In genomic region chr4:3085456-3086448, GRCm38 (mm10) we compare ENCODE assay signal across 9 mouse cellular contexts.
DNase-seq lines count a peak whose midpoint lies in the region; ATAC-seq and TF ChIP-seq lines count a peak whose summit lies in the region.
"Had no signal": no experiment of that assay in that cellular context is flagged by ENCODE, and none has a peak within 500 bp of the region (broad histone marks: within the 10 kb centered on the region; RNA-seq: fewer than 3 reads in every experiment).

No protein-coding gene starts in this region.

- ATAC-seq in forebrain, embryonic 15.5 days (replicated peaks) = peak; percentile 9; the same call in 1 of the 2 replicates
- no peak for ATAC-seq in liver, postnatal 0 days
- no peak for ATAC-seq in granulocyte monocyte progenitor cell, adult 5-6 weeks (replicated peaks; ENCODE audit: poor library complexity, severe bottlenecking)

- peak; percentile 3 to 7 for DNase-seq in gastrocnemius, postnatal 36 days
- DNase-seq in gastrocnemius, adult 18-20 months (ENCODE audit: low spot score) = no peak
- DNase-seq in A20 (ENCODE audit: low read depth, low spot score) = peak; percentile 14
- DNase-seq in liver, postnatal 0 days = peak; percentile 14
- peak; percentile 9 for DNase-seq in yolk sac, embryonic 10.5 days (ENCODE audit: low spot score)
- no peak for DNase-seq in Muller cell, postnatal 12 days (ENCODE audit: inconsistent ontology term)

- TF ChIP-seq EP300 in liver, postnatal 0 days (IDR thresholded peaks at IDR 0.05; ENCODE audit: low read depth) = no peak

- no peaks in the 10 kb centered on the region for H3K36me3 ChIP-seq in forebrain, embryonic 15.5 days
- H3K36me3 ChIP-seq in liver, postnatal 0 days (replicated peaks; ENCODE audit: insufficient read depth, low read length) = no peaks in the 10 kb centered on the region

- no peaks in the 10 kb centered on the region for H3K27me3 ChIP-seq in forebrain, embryonic 15.5 days
- H3K27me3 ChIP-seq in liver, postnatal 0 days (ENCODE audit: insufficient read depth, low read length) = no peaks in the 10 kb centered on the region
- H3K27me3 ChIP-seq: neural tube, embryonic 13.5 days had no signal

- H3K4me3 ChIP-seq in forebrain, embryonic 15.5 days = no peak overlapping the region
- no peak overlapping the region for H3K4me3 ChIP-seq in liver, postnatal 0 days (ENCODE audit: low read depth, low read length)
- H3K4me3 ChIP-seq: neural tube, embryonic 13.5 days had no signal

- WGBS in forebrain, embryonic 15.5 days = 63% methylated on average over 6 of the region's 6 CpGs
- WGBS in liver, postnatal 0 days (ENCODE audit: insufficient replicate concordance) = 57% methylated on average over 6 of the region's 6 CpGs

- no peak overlapping the region for H3K9ac ChIP-seq in forebrain, embryonic 15.5 days (replicated peaks)
- H3K9ac ChIP-seq in liver, postnatal 0 days (replicated peaks) = no peak overlapping the region
- H3K9ac ChIP-seq: neural tube, embryonic 13.5 days had no signal

- H3K9me3 ChIP-seq in forebrain, embryonic 15.5 days = peaks cover 72% of the 10 kb centered on the region
- peaks cover 31% of the 10 kb centered on the region for H3K9me3 ChIP-seq in liver, postnatal 0 days (ENCODE audit: low read length)

- intact Hi-C loops in gastrocnemius, postnatal 36 days (cut with DNase I) = no loop called here

- TF ChIP-seq CTCF in liver, postnatal 0 days (IDR thresholded peaks at IDR 0.05; ENCODE audit: low read depth) = no peak

- no peak overlapping the region for H3K4me2 ChIP-seq in forebrain, embryonic 15.5 days (replicated peaks)
- H3K4me2 ChIP-seq in liver, postnatal 0 days (ENCODE audit: low read depth, low read length) = no peak overlapping the region
- H3K4me2 ChIP-seq: neural tube, embryonic 13.5 days had no signal

- H3K27ac ChIP-seq in forebrain, embryonic 15.5 days (replicated peaks) = no peak overlapping the region
- H3K27ac ChIP-seq in liver, postnatal 0 days (ENCODE audit: low read depth) = no peak overlapping the region
- H3K27ac ChIP-seq: neural tube, embryonic 13.5 days had no signal

- H3K4me1 ChIP-seq in forebrain, embryonic 15.5 days = no peaks in the 10 kb centered on the region
- H3K4me1 ChIP-seq in liver, postnatal 0 days (ENCODE audit: insufficient read depth) = no peaks in the 10 kb centered on the region
- H3K4me1 ChIP-seq: neural tube, embryonic 13.5 days had no signal

Comparison
In these comparisons a context has a peak if more than half of its experiments do, and no peak if none do; other contexts are left out.
1. DNase-seq: peak in gastrocnemius, postnatal 36 days (2 of 2), A20 (single experiment), liver, postnatal 0 days (single experiment) and yolk sac, embryonic 10.5 days (single experiment); none in gastrocnemius, adult 18-20 months (single experiment) and Muller cell, postnatal 12 days (single experiment).